Mouse (Mus musculus): ENCODE results near the gene Tmem246. TPM values are rescaled to one million over a fixed set of nuclear protein-coding genes. Genes with fewer than 3 reads are reported as not detected.

The Tmem246 gene
- total and polyA plus RNA-seq, 3 experiments: 53.5 to 77.3 (median 61.8) TPM

DNA sequence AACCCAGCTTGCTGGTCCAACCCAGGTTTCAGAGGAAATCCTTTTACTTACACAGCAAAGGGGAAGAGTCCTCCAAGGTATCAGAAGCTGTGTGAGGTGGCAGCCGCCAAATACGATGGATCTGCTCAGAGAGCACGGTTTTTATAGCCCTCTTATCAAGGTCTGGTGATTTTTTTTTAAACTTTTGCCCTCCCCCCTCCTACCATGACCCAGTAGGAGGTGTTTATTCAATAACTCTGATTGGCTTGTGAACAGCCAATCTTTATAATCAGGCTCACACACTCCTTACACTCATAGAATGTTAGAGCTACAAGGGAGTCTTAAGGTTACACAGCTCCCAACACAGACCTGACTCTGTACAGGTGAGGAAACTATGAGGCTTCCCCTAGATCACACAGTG, 48.3 kb downstream of the Tmem246 start, which contains the start of gene Aldob:
Gene Aldob, minus strand, starts transcription at position 164 of the 400 bp plus-strand sequence.
- Histone ChIP-seq H3K4me1 (ENCODE audit: control insufficient read depth, insufficient read depth, low read length) (no peaks in the 10 kb centered on the region), H3K9ac (ENCODE audit: low read depth, low read length) (no peak within 1 kb of the TSS), H3K36me3 (ENCODE audit: control insufficient read depth, insufficient read depth, low read length) (no peaks in the 10 kb centered on the region), H3K4me3 (no peak within 1 kb of the TSS), H3K79me2 (replicated peaks; ENCODE audit: control insufficient read depth, insufficient read depth, low read length) (no peaks in the 10 kb centered on the region), H3K27ac (no peak within 1 kb of the TSS), H3K27me3 (ENCODE audit: control insufficient read depth, insufficient read depth, low read length) (no peaks in the 10 kb centered on the region)
- TF ChIP-seq POLR2A (IDR thresholded peaks at IDR 0.05; ENCODE audit: insufficient read depth, low read depth, low read length): no peak
- no peak for DNase-seq
- WGBS: 28% methylated on average over 3 of the region's 3 CpGs
- intact Hi-C loops (cut with DNase I): no loop called here

DNA sequence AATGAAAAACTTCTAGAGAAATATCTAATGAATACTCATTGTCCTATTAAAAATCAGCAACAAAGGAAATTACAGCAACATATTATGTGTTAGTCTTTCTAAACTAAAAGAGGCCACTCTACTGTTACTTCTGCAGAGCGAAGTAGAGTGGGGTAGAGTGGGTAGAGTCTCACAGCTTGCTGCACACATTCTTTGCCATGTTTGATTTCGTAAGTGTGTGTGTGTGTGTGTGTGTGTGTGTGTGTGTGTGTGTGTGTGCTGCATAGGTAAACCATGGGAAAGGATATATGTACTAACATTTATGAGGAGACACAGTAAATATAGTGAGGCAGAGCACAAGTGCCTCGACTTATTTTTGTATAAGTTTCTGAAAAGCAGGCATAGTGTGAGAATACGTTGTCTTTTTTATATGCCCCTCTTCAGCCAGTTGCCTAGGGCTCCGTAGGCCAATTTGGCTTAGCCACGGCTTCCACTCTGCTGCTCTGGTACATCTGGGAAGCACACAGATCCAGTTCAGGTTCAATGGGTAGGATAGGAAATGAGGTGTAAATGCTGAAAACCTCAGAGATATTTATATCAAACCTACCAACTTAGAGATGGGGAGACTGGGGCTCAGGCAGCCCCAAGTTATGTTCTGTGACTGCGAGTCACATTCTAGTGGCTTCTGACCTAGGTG, 50.0 kb downstream of the Tmem246 start:
- TF ChIP-seq POLR2A (IDR thresholded peaks at IDR 0.05; ENCODE audit: insufficient read depth, low read depth, low read length) (no peak), EP300 (IDR thresholded peaks at IDR 0.05; ENCODE audit: insufficient read depth, low read depth, low read length) (no peak), CTCF (IDR thresholded peaks at IDR 0.05) (no peak)
- 82% methylated on average over 7 of the region's 7 CpGs for WGBS

DNA sequence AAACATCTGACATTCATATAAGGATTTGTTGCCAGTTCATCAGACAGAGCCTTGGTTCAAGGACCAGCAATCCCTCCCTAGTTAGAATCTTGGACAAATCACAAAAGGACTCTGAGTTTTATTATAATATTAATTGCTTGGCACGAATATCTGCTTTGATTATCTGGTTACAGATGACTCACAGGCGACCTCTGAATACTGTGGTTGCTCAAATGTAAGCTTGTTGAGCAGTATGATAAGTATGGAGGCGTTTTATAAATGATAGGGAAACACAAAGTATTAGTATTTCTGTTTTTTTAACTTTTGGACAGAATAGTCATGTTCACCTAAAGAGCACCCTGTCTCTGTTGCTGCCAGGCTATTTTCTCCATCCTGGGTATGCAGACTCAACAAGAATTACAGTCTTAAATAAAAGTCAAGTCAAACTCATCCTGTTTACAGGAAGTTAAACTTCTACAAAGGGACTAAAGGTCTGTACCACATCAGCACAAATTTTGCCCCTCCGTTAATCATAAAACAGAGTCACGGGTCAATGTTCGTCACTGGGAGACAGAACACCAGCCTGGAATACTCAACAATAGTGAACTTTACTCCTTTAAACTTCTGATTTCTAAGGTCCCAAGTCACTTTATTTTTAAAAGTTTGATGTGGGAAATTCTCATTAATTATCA, 50.7 kb downstream of the Tmem246 start:
- Histone ChIP-seq H3K79me2 (replicated peaks; ENCODE audit: control insufficient read depth, insufficient read depth, low read length) (no peaks in the 10 kb centered on the region), H3K27me3 (ENCODE audit: control insufficient read depth, insufficient read depth, low read length) (no peaks in the 10 kb centered on the region), H3K27ac (no peak overlapping the region), H3K9ac (ENCODE audit: low read depth, low read length) (no peak overlapping the region), H3K4me3 (no peak overlapping the region), H3K36me3 (ENCODE audit: control insufficient read depth, insufficient read depth, low read length) (no peaks in the 10 kb centered on the region), H3K4me1 (ENCODE audit: control insufficient read depth, insufficient read depth, low read length) (no peaks in the 10 kb centered on the region)
- TF ChIP-seq CTCF (IDR thresholded peaks at IDR 0.05): no peak
- no peak for TF ChIP-seq POLR2A (IDR thresholded peaks at IDR 0.05; ENCODE audit: insufficient read depth, low read depth, low read length)
- TF ChIP-seq EP300 (IDR thresholded peaks at IDR 0.05; ENCODE audit: insufficient read depth, low read depth, low read length): no peak
- intact Hi-C loops (cut with DNase I): no loop called here
- DNase-seq: no peak
- WGBS: 69% methylated on average over 6 of the region's 6 CpGs

More for the DNA sequence above, 50.0 kb downstream of the Tmem246 start:
- no peaks in the 10 kb centered on the region for H3K36me3 ChIP-seq (ENCODE audit: control insufficient read depth, insufficient read depth, low read length)
- intact Hi-C loops (cut with DNase I): no loop called here
- H3K4me1 ChIP-seq (ENCODE audit: control insufficient read depth, insufficient read depth, low read length): no peaks in the 10 kb centered on the region
- no peak overlapping the region for H3K9ac ChIP-seq (ENCODE audit: low read depth, low read length)
- DNase-seq: no peak
- no peak overlapping the region for H3K27ac ChIP-seq
- no peaks in the 10 kb centered on the region for H3K79me2 ChIP-seq (replicated peaks; ENCODE audit: control insufficient read depth, insufficient read depth, low read length)
- no peak overlapping the region for H3K4me3 ChIP-seq
- H3K27me3 ChIP-seq (ENCODE audit: control insufficient read depth, insufficient read depth, low read length): no peaks in the 10 kb centered on the region

DNA sequence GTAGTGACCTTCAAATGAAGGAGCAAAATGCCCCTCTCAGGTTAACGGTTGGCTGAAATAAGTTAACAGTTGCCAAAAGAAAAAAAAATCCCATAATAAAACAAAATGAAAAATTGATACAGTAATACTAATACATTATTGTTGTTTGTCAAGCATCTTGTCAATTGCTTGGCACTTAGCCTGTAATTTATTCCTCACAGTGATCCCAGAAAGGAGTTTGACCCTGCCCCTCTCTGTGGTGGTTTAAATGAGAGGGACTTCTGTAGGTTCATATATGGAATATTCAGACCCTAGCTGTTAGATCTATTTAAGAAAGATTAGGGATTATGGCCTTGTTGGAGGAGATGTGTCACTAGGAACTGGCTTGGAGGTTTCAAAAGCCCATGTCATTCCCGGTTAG, 51.6 kb downstream of the Tmem246 start:
- no peak for TF ChIP-seq POLR2A (IDR thresholded peaks at IDR 0.05; ENCODE audit: insufficient read depth, low read depth, low read length)
- TF ChIP-seq CTCF (IDR thresholded peaks at IDR 0.05): no peak
- no peak for TF ChIP-seq EP300 (IDR thresholded peaks at IDR 0.05; ENCODE audit: insufficient read depth, low read depth, low read length)
- Histone ChIP-seq H3K27ac (no peak overlapping the region), H3K79me2 (replicated peaks; ENCODE audit: control insufficient read depth, insufficient read depth, low read length) (no peaks in the 10 kb centered on the region), H3K4me3 (no peak overlapping the region), H3K4me1 (ENCODE audit: control insufficient read depth, insufficient read depth, low read length) (no peaks in the 10 kb centered on the region), H3K9ac (ENCODE audit: low read depth, low read length) (no peak overlapping the region), H3K27me3 (ENCODE audit: control insufficient read depth, insufficient read depth, low read length) (no peaks in the 10 kb centered on the region), H3K36me3 (ENCODE audit: control insufficient read depth, insufficient read depth, low read length) (no peaks in the 10 kb centered on the region)
- intact Hi-C loops (cut with DNase I): no loop called here
- 72% methylated on average over 2 of the region's 2 CpGs for WGBS
- no peak for DNase-seq

DNA sequence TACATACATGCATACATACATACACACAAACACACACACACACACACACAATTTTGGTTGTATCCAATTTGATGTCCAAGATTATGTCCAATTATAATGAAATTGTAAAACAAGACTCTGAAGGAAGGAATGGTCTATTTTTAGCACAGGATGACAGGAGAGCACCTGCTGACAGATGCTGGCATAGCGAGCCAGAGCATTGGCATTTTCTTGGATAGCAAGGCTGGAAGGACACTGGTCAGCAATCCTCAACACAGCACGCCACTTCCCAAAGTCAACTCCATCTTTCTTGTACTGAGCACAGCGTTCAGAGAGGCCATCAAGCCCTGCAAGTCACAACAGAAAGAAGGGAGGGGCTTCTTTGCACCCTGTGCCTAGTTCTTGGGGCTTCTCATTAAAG, 56.7 kb downstream of the Tmem246 start:
- Histone ChIP-seq H3K4me3 (no peak overlapping the region), H3K9ac (ENCODE audit: low read depth, low read length) (no peak overlapping the region), H3K36me3 (ENCODE audit: control insufficient read depth, insufficient read depth, low read length) (peaks cover 2% of the 10 kb centered on the region; the same call in 1 of the 2 replicates), H3K79me2 (replicated peaks; ENCODE audit: control insufficient read depth, insufficient read depth, low read length) (no peaks in the 10 kb centered on the region), H3K27me3 (ENCODE audit: control insufficient read depth, insufficient read depth, low read length) (no peaks in the 10 kb centered on the region), H3K4me1 (ENCODE audit: control insufficient read depth, insufficient read depth, low read length) (no peaks in the 10 kb centered on the region), H3K27ac (no peak overlapping the region)
- no peak for DNase-seq
- TF ChIP-seq POLR2A (IDR thresholded peaks at IDR 0.05; ENCODE audit: insufficient read depth, low read depth, low read length) (no peak), CTCF (IDR thresholded peaks at IDR 0.05) (no peak), EP300 (IDR thresholded peaks at IDR 0.05; ENCODE audit: insufficient read depth, low read depth, low read length) (no peak)
- intact Hi-C loops (cut with DNase I): no loop called here
- WGBS: 63% methylated on average over 3 of the region's 3 CpGs

DNA sequence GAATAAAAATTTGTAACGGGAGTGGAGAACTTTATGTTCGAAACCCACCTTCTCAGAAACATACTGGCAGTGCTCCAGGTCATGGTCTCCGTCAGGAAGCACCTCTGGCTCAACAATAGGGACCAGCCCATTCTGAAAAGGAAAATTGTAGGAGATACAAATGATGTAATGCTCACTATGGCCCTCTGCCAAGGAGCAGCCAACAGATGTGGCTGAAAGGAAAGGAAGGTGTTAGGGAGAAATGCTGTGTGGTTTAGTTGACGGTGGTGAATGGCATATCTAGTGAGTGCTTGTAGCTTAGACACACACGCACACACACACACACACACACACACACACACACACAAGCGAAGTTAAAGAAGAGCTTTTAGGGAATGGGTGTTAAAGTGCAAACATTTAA, 58.0 kb downstream of the Tmem246 start:
- Histone ChIP-seq H3K79me2 (replicated peaks; ENCODE audit: control insufficient read depth, insufficient read depth, low read length) (no peaks in the 10 kb centered on the region), H3K27me3 (ENCODE audit: control insufficient read depth, insufficient read depth, low read length) (no peaks in the 10 kb centered on the region), H3K9ac (ENCODE audit: low read depth, low read length) (no peak overlapping the region), H3K4me1 (ENCODE audit: control insufficient read depth, insufficient read depth, low read length) (no peaks in the 10 kb centered on the region), H3K36me3 (ENCODE audit: control insufficient read depth, insufficient read depth, low read length) (peaks cover 2% of the 10 kb centered on the region; the same call in 1 of the 2 replicates), H3K27ac (no peak overlapping the region), H3K4me3 (no peak overlapping the region)
- TF ChIP-seq EP300 (IDR thresholded peaks at IDR 0.05; ENCODE audit: insufficient read depth, low read depth, low read length) (no peak), POLR2A (IDR thresholded peaks at IDR 0.05; ENCODE audit: insufficient read depth, low read depth, low read length) (no peak), CTCF (IDR thresholded peaks at IDR 0.05) (no peak)
- 23% methylated on average over 6 of the region's 6 CpGs for WGBS
- intact Hi-C loops (cut with DNase I): no loop called here
- DNase-seq: no peak

Measured in heart, adult 2 months (tissue).